Mouse (Mus musculus) hindbrain, embryonic 11.5 days (tissue): Measurements from ENCODE around the gene Lemd1. TPM values are rescaled to one million over a fixed set of nuclear protein-coding genes. Genes with fewer than 3 reads are reported as not detected.
"Not testable (repeated sequence)": the region's sequence is repeated elsewhere in the genome, so short reads cannot be mapped to it uniquely, and the experiment has no call there.

Experiments used
- ATAC-seq: fragments of 200-750 bp; cut with Nextera tagmentation; 2 replicates; pipeline ENCODE4 v1.8.0; 2017; ENCODE audit warnings: mild to moderate bottlenecking, moderate TSS enrichment, moderate library complexity; ENCODE audit not compliant: low FRiP score
- DNase-seq: peaks from one replicate; pipeline ENCODE4 v3.0.0-alpha.2; 2015; ENCODE audit warnings: low spot score
- H3K27ac ChIP-seq: fragments of 300-500 bp; sonication (generic); 2 replicates; pipeline ENCODE4 v1.5.1; 2014; ENCODE audit warnings: mild to moderate bottlenecking, low read depth, low read length
- H3K27me3 ChIP-seq: fragments of 300-500 bp; sonication (generic); 2 replicates; pipeline ENCODE4 v1.6.1; 2014; ENCODE audit warnings: mild to moderate bottlenecking, low read length, moderate library complexity, mixed read lengths; ENCODE audit not compliant: control insufficient read depth, insufficient read depth
- H3K36me3 ChIP-seq: fragments of 300-500 bp; sonication (generic); 2 replicates; pipeline ENCODE4 v1.6.1; 2014; ENCODE audit warnings: mild to moderate bottlenecking, low read length, moderate library complexity, mixed read lengths; ENCODE audit not compliant: control insufficient read depth, insufficient read depth
- H3K4me1 ChIP-seq: fragments of 300-500 bp; sonication (generic); replicated peaks from 2 replicates; pipeline ENCODE4 v1.6.1; 2014; ENCODE audit warnings: low read length, mixed read lengths; ENCODE audit not compliant: control insufficient read depth, insufficient read depth
- H3K4me2 ChIP-seq: fragments of 300-500 bp; sonication (generic); replicated peaks from 2 replicates; pipeline ENCODE4 v1.6.1; 2014; ENCODE audit warnings: mild to moderate bottlenecking, low read depth, low read length
- H3K4me3 ChIP-seq: fragments of 300-500 bp; sonication (generic); 2 replicates; pipeline ENCODE4 v1.5.1; 2014; ENCODE audit warnings: low read depth, low read length
- H3K9ac ChIP-seq: fragments of 300-500 bp; sonication (generic); 2 replicates; pipeline ENCODE4 v1.6.1; 2014; ENCODE audit warnings: low read depth, low read length
- H3K9me3 ChIP-seq: fragments of 300-500 bp; sonication (generic); 2 replicates; pipeline ENCODE4 v1.6.1; 2016; ENCODE audit warnings: low read length; ENCODE audit not compliant: control insufficient read depth
- WGBS: fragments of 180-500 bp; shearing (Covaris S2); extraction: QIAGEN DNeasy Blood & Tissue Kit; methylation state at CpG from one replicate; pipeline ENCODE4 v1.1.7; 2014; 5-methylcytosine and 5-hydroxymethylcytosine counted together
- polyA plus RNA-seq: library from polyadenylated mRNA; unstranded; fragments of >200 nt; fragmentation: Nextera tagmentation; extraction: Ambion mirVana; gene quantifications from 2 replicates; pipeline ENCODE4 v1.2.1, GENCODE M21; 2014

Lemd1 gene
- polyA plus RNA-seq, 1 experiment from 2014 or later = 11.3 TPM

- Histone ChIP-seq H3K4me3 (no peak overlapping the region), H3K27me3 (peaks cover 10% of the 10 kb centered on the region; the same call in 1 of the 2 replicates), H3K27ac (no peak overlapping the region), H3K9ac (no peak overlapping the region), H3K9me3 (no peaks in the 10 kb centered on the region), H3K36me3 (no peaks in the 10 kb centered on the region), H3K4me1 (peaks cover 6% of the 10 kb centered on the region), H3K4me2 (no peak overlapping the region)
- 21% methylated on average over 2 of the region's 2 CpGs for WGBS
- ATAC-seq = no peak
- DNase-seq = no peak
Measured at GRCm38 (mm10) chr1:132158741-132159140, 32.5 kb upstream of the Lemd1 start.

- H3K36me3 ChIP-seq = no peaks in the 10 kb centered on the region
- no peak for ATAC-seq
- peak overlapping the region; percentile 15; the same call in 1 of the 2 replicates for H3K9ac ChIP-seq
- DNase-seq = no peak
- no peak overlapping the region for H3K4me3 ChIP-seq
- peaks cover 4% of the 10 kb centered on the region for H3K4me1 ChIP-seq
- H3K27ac ChIP-seq = no peak overlapping the region
- no peaks in the 10 kb centered on the region for H3K9me3 ChIP-seq
- 63% methylated on average over 4 of the region's 4 CpGs for WGBS
- H3K4me2 ChIP-seq = no peak overlapping the region
- peaks cover 10% of the 10 kb centered on the region; the same call in 1 of the 2 replicates for H3K27me3 ChIP-seq
Measured at GRCm38 (mm10) chr1:132159681-132160080, 31.6 kb upstream of the Lemd1 start.

- Histone ChIP-seq H3K4me3 (no peak overlapping the region), H3K9ac (peak overlapping the region; percentile 23; the same call in 1 of the 2 replicates), H3K4me1 (peaks cover 9% of the 10 kb centered on the region), H3K9me3 (no peaks in the 10 kb centered on the region), H3K27ac (no peak overlapping the region), H3K27me3 (peaks cover 10% of the 10 kb centered on the region; the same call in 1 of the 2 replicates), H3K4me2 (no peak overlapping the region), H3K36me3 (no peaks in the 10 kb centered on the region)
- no peak for DNase-seq
- ATAC-seq = no peak
- WGBS = 61% methylated on average over 7 of the region's 7 CpGs
Measured at GRCm38 (mm10) chr1:132161211-132161880, 29.9 kb upstream of the Lemd1 start.

- H3K4me1 ChIP-seq, H3K9ac ChIP-seq, H3K4me2 ChIP-seq, ATAC-seq, H3K9me3 ChIP-seq, DNase-seq, H3K4me3 ChIP-seq, H3K27ac ChIP-seq, H3K36me3 ChIP-seq: not testable (repeated sequence)
- peaks cover 10% of the 10 kb centered on the region; the same call in 1 of the 2 replicates for H3K27me3 ChIP-seq
- WGBS = 54% methylated on average over 9 of the region's 9 CpGs
Measured at GRCm38 (mm10) chr1:132162618-132163017, 28.6 kb upstream of the Lemd1 start.

GRCm38 (mm10) chr1:132164780-132165518, 26.3 kb upstream of the Lemd1 start:
- Histone ChIP-seq H3K4me3 (no peak overlapping the region), H3K4me2 (no peak overlapping the region), H3K27ac (no peak overlapping the region), H3K36me3 (no peaks in the 10 kb centered on the region), H3K27me3 (no peaks in the 10 kb centered on the region), H3K9me3 (no peaks in the 10 kb centered on the region), H3K4me1 (peaks cover 5% of the 10 kb centered on the region; the same call in 1 of the 2 replicates), H3K9ac (no peak overlapping the region)
- WGBS = 39% methylated on average over 11 of the region's 13 CpGs
- ATAC-seq (peak; percentile 84), DNase-seq (peak; percentile 58)

GRCm38 (mm10) chr1:132165859-132166258, 25.4 kb upstream of the Lemd1 start:
- 50% methylated on average over 3 of the region's 3 CpGs for WGBS
- Histone ChIP-seq H3K9ac (no peak overlapping the region), H3K36me3 (no peaks in the 10 kb centered on the region), H3K27ac (no peak overlapping the region), H3K9me3 (no peaks in the 10 kb centered on the region), H3K4me1 (peaks cover 5% of the 10 kb centered on the region; the same call in 1 of the 2 replicates), H3K4me3 (no peak overlapping the region), H3K4me2 (no peak overlapping the region), H3K27me3 (no peaks in the 10 kb centered on the region)
- DNase-seq (no peak), ATAC-seq (no peak)

- Histone ChIP-seq H3K27ac (peak overlapping the region; percentile 20; the same call in 1 of the 2 replicates), H3K4me3 (no peak overlapping the region), H3K9me3 (no peaks in the 10 kb centered on the region), H3K36me3 (no peaks in the 10 kb centered on the region), H3K4me2 (peak overlapping the region; percentile 30), H3K4me1 (peaks cover 5% of the 10 kb centered on the region; the same call in 1 of the 2 replicates), H3K9ac (0 out of 2 replicates have a peak overlapping the region, but pooled peaks have one; percentile 32), H3K27me3 (no peaks in the 10 kb centered on the region)
- ATAC-seq (peak; percentile 59; the same call in 1 of the 2 replicates), DNase-seq (peak; percentile 54)
- WGBS = 8% methylated on average over 12 of the region's 12 CpGs
Measured at GRCm38 (mm10) chr1:132168115-132168767, 23.0 kb upstream of the Lemd1 start.

- ATAC-seq = no peak
- Histone ChIP-seq H3K36me3 (no peaks in the 10 kb centered on the region), H3K4me3 (no peak overlapping the region), H3K27ac (peak overlapping the region; percentile 44; the same call in 1 of the 2 replicates), H3K4me1 (no peaks in the 10 kb centered on the region), H3K9me3 (no peaks in the 10 kb centered on the region), H3K4me2 (no peak overlapping the region), H3K27me3 (no peaks in the 10 kb centered on the region), H3K9ac (no peak overlapping the region)
- DNase-seq = no peak
- 57% methylated on average over 6 of the region's 6 CpGs for WGBS
Measured at GRCm38 (mm10) chr1:132170698-132171097, 20.5 kb upstream of the Lemd1 start.
